Mouse (Mus musculus): Measurements from ENCODE around the gene Prickle2.

Prickle2 gene

GRCm38 (mm10) chr6:92451421-92451820, 254.5 kb downstream of the Prickle2 start:
- no peak for DNase-seq (ENCODE audit: low read depth, low spot score)

DNA sequence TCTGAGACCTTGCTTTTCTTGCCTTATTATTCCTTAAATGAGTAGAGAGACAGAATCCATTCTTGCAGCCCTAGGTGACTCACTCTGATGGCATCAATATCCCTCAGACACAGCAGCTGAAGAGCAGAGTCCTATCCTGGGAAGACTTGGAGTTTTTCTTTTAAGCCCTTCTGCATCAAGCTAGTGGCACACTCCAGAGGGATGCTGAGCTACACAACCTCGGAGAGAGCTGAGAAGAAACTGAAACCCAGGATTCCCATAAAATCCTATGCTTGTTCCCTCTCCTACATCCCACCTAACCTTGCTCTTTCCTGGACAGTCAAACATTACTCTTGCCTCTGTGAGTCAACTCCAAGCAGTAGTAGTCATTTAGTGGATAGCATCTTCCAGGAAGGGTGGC, 256.0 kb downstream of the Prickle2 start:
- DNase-seq (ENCODE audit: low read depth, low spot score), result no peak

DNA sequence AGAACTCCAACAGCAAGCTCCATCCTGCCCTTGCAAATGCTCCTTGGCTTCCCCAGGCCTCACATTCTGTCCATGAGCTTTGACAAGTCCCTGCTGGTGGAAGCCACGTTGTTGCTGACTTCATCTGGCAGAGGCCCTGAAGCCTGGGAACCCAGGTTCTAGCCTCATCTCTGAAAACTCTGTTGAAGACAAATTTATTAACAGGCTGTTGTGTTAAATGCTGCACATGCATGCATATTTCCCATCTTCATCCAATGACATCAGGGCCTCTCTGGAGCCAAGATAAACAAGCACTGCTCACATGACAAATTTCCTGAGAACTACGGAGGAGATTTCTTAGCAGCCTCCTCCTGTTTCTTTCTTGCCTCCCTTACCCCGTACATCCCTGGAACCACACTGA, 259.3 kb downstream of the Prickle2 start:
- DNase-seq (ENCODE audit: low read depth, low spot score), result no peak

DNA sequence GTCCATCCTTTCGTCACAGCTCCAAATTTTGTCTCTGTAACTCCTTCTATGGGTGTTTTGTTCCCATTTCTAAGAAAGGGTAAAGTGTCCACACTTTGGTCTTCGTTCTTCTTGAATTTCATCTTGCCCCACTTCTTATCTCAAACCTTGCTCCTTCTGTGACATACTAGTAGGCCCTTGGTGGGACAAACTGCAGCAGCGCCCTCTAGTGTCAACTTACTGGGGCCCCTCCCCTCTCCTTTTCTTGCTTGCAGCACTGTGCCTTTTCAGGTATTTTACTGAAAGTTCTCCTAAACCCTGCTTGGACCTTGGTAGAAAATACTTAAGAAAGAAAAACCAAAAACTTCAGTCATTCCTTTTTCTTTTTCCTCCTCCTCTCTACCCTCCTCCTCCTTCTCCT, 264.8 kb downstream of the Prickle2 start:
- DNase-seq (ENCODE audit: low read depth, low spot score), result no peak

- DNase-seq (ENCODE audit: low read depth, low spot score), result no peak
These were observed 265.7 kb downstream of the Prickle2 start for GRCm38 (mm10) chr6:92440251-92440650.

GRCm38 (mm10) chr6:92432146-92432545, 273.8 kb downstream of the Prickle2 start:
- DNase-seq (ENCODE audit: low read depth, low spot score), result no peak

DNA sequence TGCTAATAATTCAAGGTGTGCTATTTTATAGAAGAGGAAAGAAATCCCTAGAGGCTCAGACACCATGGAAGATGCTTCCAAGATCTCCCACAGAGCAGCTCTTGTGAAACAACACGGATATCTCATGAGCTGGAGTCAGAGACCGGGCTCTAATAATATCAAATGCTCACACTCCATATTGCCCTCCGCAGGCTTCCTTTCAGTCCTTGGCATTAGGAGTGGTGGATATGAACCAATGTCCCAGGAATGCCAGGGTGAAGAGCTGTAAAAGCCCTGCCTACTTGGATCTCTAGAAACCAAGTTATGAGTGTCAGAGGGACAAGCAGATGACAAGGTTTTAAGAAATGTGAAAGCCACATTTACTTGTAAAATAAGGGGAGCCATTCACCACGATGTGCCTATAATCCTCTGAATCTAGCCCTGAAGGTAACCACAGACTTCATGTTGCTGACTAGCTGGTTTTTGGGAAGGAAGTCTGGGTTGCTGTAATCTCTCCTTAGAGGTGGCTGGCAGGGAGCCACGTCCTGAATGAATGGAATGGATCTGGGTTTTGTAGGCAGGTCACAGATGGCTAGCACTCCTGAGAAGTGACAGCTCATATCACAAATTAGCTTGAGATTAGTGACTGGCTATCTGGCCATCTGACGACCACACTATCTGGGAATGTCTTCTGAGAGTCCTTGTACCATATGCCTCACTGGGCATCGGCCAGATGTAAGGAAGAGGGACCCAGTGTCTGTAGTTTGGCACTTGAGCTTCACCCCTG, 278.4 kb downstream of the Prickle2 start:
- no peak for DNase-seq (ENCODE audit: low read depth, low spot score)

- no peak for DNase-seq (ENCODE audit: low read depth, low spot score)
These were observed 280.1 kb downstream of the Prickle2 start for GRCm38 (mm10) chr6:92425901-92426300.

- no peak for DNase-seq (ENCODE audit: low read depth, low spot score)
These were observed 280.5 kb downstream of the Prickle2 start for GRCm38 (mm10) chr6:92425476-92425875.

DNA sequence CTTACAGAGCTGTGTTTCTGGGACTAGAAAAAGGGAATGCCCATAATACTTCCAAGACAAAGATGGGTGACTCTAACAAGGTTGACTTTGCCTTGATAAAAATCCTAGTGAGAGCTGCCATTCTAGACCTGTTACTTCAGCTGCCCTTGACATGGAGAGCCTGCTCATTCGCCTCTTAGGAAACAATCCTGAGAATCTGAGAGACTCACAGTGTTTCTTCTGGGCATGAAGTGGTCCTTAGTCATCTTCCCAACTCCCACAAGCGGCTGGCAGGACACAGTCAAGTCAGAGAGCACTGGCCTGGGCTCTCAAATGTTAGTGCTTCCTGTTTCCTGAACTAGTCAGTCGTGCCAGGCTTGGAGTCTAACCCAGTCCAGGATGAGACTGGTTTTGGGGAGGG, 281.0 kb downstream of the Prickle2 start:
- DNase-seq (ENCODE audit: low read depth, low spot score), result no peak

- no peak for DNase-seq (ENCODE audit: low read depth, low spot score)
These were observed 283.7 kb downstream of the Prickle2 start for GRCm38 (mm10) chr6:92422286-92422685.

GRCm38 (mm10) chr6:92420106-92420505, 285.8 kb downstream of the Prickle2 start:
- DNase-seq (ENCODE audit: low read depth, low spot score), result no peak

- no peak for DNase-seq (ENCODE audit: low read depth, low spot score)
These were observed 290.6 kb downstream of the Prickle2 start for GRCm38 (mm10) chr6:92415405-92415755.

DNA sequence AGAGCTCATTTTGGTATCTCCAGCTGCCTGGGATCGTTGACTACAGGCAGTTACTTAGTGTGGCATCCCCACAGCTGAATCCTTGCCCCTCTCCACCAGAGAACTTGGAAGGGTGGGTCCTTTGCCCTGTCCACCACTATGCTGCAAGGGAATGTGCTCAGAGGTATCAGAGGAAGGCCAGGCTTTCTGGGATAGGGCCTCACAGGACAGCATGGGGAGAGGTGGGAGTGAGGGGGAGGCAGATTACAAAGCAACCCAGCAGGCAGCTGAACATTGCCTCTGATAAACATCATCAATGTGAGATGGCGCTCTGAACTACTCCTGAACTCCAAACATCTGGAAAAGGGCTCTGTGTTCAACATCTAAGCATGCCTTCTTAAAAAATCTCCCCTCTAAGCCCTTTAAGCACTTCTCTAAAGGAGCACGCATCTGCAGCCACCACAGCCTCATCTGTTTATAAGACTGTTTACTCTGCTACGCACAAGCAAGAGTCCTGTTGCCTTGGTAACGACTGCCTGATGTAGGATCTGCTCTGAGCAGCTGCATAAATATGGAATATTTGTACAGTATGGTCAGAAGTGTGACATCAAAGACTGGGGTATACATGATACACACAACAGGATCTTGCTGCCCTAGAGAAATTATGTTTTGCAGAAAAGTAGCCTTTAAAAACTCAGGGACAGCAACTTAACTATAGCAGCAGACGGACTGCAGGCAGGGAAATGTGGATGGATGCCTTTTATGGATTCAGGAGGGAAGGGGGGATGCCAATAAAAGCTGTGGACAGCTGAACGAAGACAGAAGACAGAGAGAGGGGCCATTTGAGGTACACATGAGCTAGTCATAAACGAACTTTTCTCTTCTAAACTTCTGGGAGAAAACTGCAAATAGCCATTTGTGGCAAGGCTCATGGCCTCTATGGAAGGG, 291.2 kb downstream of the Prickle2 start:
- no peak for DNase-seq (ENCODE audit: low read depth, low spot score)

GRCm38 (mm10) chr6:92413982-92414381, 292.0 kb downstream of the Prickle2 start:
- no peak for DNase-seq (ENCODE audit: low read depth, low spot score)

- DNase-seq (ENCODE audit: low read depth, low spot score), result no peak
These were observed 296.2 kb downstream of the Prickle2 start for GRCm38 (mm10) chr6:92409788-92410187.

- DNase-seq (ENCODE audit: low read depth, low spot score), result no peak
These were observed 298.7 kb downstream of the Prickle2 start for GRCm38 (mm10) chr6:92407259-92407658.

- DNase-seq (ENCODE audit: low read depth, low spot score), result no peak
These were observed 300.4 kb downstream of the Prickle2 start for GRCm38 (mm10) chr6:92405571-92405970.

DNA sequence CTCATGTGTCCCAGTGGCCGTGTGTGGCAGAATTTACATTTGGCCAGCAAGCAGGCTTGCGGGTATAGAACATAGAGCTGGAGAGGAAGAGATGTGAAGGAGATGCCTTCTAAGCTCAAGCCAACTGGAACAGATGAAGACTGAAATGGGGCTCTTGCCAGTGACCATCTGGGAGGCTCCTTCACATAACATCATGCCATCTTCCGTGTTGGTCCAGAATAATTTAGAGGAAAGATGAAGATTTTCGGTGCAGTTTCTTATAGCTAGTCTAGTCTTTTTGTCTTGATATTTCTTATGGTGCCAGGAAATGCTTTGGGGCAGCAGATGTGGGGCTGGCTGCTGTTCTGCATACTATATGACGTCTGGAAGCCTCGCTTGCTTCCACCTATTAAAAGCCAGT, 308.1 kb downstream of the Prickle2 start:
- no peak for DNase-seq (ENCODE audit: low read depth, low spot score)

- no peak for DNase-seq (ENCODE audit: low read depth, low spot score)
These were observed 310.4 kb downstream of the Prickle2 start for GRCm38 (mm10) chr6:92395556-92395955.

GRCm38 (mm10) chr6:92395143-92395542, 310.8 kb downstream of the Prickle2 start:
- DNase-seq (ENCODE audit: low read depth, low spot score), result no peak

DNA sequence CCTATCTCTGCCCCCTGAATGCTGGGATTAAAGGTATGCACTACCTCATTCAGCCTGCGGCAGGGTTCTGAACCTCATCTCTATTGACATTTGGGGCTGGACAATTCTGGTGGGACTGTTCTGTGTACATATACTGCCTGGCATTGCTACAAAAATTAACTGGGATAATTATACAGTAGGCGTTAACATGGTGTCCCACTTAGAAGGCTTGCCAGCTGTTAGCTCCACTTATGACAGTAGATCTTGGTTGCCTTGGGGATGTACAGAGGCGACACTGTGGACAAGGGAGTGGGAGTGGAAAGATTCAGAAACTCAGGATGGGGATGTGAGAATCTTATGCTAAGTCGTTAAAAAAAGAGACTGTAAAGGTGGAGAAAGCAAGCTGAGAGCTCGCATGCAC, 311.3 kb downstream of the Prickle2 start:
- DNase-seq (ENCODE audit: low read depth, low spot score), result no peak

DNA sequence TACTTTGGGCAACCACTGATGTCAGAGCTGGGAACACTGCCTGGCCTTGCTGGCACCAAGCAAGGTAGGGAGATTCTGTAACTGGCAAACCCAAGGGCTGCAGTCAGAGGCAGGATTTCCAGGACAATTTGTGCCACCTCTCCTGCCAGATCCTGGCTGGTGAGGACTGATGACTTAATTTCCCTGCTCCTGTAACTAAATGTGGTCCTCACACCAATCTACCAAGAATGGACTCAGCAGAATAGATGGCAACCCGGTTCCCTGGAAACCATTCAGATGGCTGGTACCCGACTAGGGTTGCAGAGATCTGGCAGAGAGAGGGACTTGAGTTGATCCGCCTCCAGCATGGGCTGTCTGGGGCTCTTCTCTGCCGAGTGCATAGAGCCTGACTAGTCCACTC, 315.6 kb downstream of the Prickle2 start:
- no peak for DNase-seq (ENCODE audit: low read depth, low spot score)
